Mouse (Mus musculus) heart, embryonic 12.5 days (tissue): ENCODE results near the gene Lhfp. TPM values are rescaled to one million over a fixed set of nuclear protein-coding genes. Genes with fewer than 3 reads are reported as not detected.

Experiments used
- ATAC-seq: fragments of 200-750 bp; cut with Nextera tagmentation; 2 replicates; pipeline ENCODE4 v1.8.0; 2017; ENCODE audit warnings: moderate TSS enrichment, moderate library complexity; ENCODE audit not compliant: insufficient number of reproducible peaks, low FRiP score
- H3K27ac ChIP-seq: fragments of 300-500 bp; sonication (generic); 2 replicates; pipeline ENCODE4 v1.5.1; 2016; ENCODE audit warnings: mild to moderate bottlenecking, moderate library complexity; ENCODE audit not compliant: poor library complexity, severe bottlenecking
- H3K27me3 ChIP-seq: fragments of 300-500 bp; sonication (generic); replicated peaks from 2 replicates; pipeline ENCODE4 v1.6.1; 2016; ENCODE audit warnings: mild to moderate bottlenecking, moderate library complexity
- H3K36me3 ChIP-seq: fragments of 300-500 bp; sonication (generic); 2 replicates; pipeline ENCODE4 v1.6.1; 2016; ENCODE audit warnings: mild to moderate bottlenecking, moderate library complexity
- H3K4me1 ChIP-seq: fragments of 300-500 bp; sonication (generic); replicated peaks from 2 replicates; pipeline ENCODE4 v1.6.1; 2016; ENCODE audit warnings: mild to moderate bottlenecking
- H3K4me2 ChIP-seq: fragments of 300-500 bp; sonication (generic); 2 replicates; pipeline ENCODE4 v1.6.1; 2016; ENCODE audit warnings: mild to moderate bottlenecking, moderate library complexity
- H3K4me3 ChIP-seq: fragments of 300-500 bp; sonication (generic); 2 replicates; pipeline ENCODE4 v1.5.1; 2016; ENCODE audit warnings: mild to moderate bottlenecking
- H3K9ac ChIP-seq: fragments of 300-500 bp; sonication (generic); 2 replicates; pipeline ENCODE4 v1.6.1; 2016; ENCODE audit warnings: mild to moderate bottlenecking, moderate library complexity
- H3K9me3 ChIP-seq: fragments of 300-500 bp; sonication (generic); replicated peaks from 2 replicates; pipeline ENCODE4 v1.6.1; 2016; ENCODE audit warnings: mild to moderate bottlenecking, moderate library complexity
- WGBS: fragments of 180-500 bp; shearing (Covaris S2); methylation state at CpG from one replicate; pipeline ENCODE4 v1.1.7; 2016; 5-methylcytosine and 5-hydroxymethylcytosine counted together
- polyA plus RNA-seq: library from polyadenylated mRNA; unstranded; fragments of >200 nt; fragmentation: Nextera tagmentation; extraction: Ambion mirVana; gene quantifications from 2 replicates; pipeline ENCODE4 v1.2.1, GENCODE M21; 2016

Lhfp gene
- polyA plus RNA-seq, 1 experiment from 2014 or later, result 84.9 TPM

GRCm38 (mm10) chr3:53292474-53292873 is 251.1 kb downstream of the Lhfp start:
- ATAC-seq, result no peak
- no peaks in the 10 kb centered on the region for H3K27me3 ChIP-seq
- H3K36me3 ChIP-seq, result no peaks in the 10 kb centered on the region
- peaks cover 4% of the 10 kb centered on the region; the same call in 1 of the 2 replicates for H3K9me3 ChIP-seq
- H3K4me1 ChIP-seq, result 0 out of 2 replicates have a peak, but pooled peaks cover 3% of the 10 kb centered on the region
- no peak overlapping the region for H3K4me3 ChIP-seq
- no peak overlapping the region for H3K4me2 ChIP-seq
- no peak overlapping the region for H3K9ac ChIP-seq
- 66% methylated on average over 3 of the region's 3 CpGs for WGBS
- no peak overlapping the region for H3K27ac ChIP-seq

DNA sequence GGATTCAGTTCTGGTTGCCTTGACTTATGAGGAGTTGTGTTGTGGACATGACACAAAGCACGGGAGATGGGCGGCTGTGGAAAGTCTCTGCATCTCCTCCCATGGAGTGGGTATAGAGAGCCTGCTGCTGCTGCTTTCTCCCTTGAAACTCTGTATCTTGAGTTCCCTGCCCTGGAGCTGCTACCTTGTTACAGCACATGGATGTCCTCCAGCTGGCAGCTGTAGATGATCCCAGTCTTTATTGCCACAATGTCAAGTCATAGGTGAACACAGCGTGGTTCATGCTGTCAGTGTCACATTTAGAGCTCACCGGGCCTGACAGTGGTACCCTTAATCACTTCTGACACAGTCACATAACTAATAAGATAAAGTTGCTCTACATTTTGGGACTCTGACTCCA is 251.7 kb downstream of the Lhfp start:
- ATAC-seq, result no peak
- WGBS, result 79% methylated on average over 4 of the region's 4 CpGs

DNA sequence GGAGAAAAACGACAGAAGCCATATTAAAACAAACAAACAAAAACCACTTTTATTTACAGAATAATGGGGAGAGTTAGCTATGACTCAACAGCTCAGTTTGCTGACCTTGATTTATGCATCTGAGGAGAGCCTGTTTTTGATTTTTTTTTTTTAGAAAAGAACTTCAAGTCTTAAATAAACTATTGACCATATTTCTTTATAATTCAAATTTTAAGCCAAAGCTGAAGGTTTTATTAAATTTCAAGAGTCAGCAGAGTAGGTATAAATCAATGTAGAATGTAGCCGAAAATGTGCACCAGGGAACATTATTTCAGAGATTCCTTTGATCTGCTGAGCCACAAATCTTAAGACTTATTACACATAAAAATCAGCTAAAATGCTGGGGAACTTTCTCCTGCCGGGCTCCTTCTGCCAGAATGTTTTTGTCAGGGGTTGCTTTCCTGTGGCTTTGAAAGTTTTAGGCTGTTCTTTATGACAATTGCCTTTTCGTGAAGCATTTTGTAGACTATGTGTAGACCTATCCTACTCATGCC is 252.6 kb downstream of the Lhfp start:
- H3K36me3 ChIP-seq, result no peaks in the 10 kb centered on the region
- no peak overlapping the region for H3K9ac ChIP-seq
- 73% methylated on average over 4 of the region's 4 CpGs for WGBS
- no peak overlapping the region for H3K4me2 ChIP-seq
- no peaks in the 10 kb centered on the region for H3K27me3 ChIP-seq
- H3K27ac ChIP-seq, result no peak overlapping the region
- no peak for ATAC-seq
- H3K9me3 ChIP-seq, result peaks cover 4% of the 10 kb centered on the region; the same call in 1 of the 2 replicates
- 0 out of 2 replicates have a peak, but pooled peaks cover 3% of the 10 kb centered on the region for H3K4me1 ChIP-seq
- H3K4me3 ChIP-seq, result no peak overlapping the region

More for the DNA sequence above, 251.7 kb downstream of the Lhfp start:
- Histone ChIP-seq H3K4me3 (no peak overlapping the region), H3K27me3 (no peaks in the 10 kb centered on the region), H3K9me3 (peaks cover 4% of the 10 kb centered on the region; the same call in 1 of the 2 replicates), H3K36me3 (no peaks in the 10 kb centered on the region), H3K9ac (no peak overlapping the region), H3K4me2 (no peak overlapping the region), H3K4me1 (0 out of 2 replicates have a peak, but pooled peaks cover 3% of the 10 kb centered on the region), H3K27ac (no peak overlapping the region)

DNA sequence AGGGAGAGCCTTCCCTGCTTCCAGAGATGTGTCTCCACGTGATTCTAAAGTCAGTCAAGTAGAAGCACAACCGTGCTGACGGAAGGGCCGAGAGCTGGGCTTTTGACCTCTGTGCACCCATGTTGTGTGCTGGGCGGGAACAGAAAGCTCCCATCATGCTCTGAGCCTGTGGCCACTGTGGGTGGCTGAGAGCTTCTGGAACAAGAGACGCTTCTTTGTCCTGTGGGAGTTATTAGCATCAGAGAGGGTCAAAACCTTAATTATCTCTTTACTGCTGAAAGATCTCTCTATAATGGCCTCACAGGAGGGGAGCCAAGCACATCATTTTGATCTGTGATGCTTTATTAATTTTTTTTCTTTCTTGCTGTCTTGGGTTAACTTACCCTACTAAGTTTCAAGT is 253.5 kb downstream of the Lhfp start:
- Histone ChIP-seq H3K27me3 (no peaks in the 10 kb centered on the region), H3K4me3 (no peak overlapping the region), H3K4me1 (0 out of 2 replicates have a peak, but pooled peaks cover 3% of the 10 kb centered on the region), H3K36me3 (no peaks in the 10 kb centered on the region), H3K4me2 (no peak overlapping the region), H3K9me3 (peaks cover 4% of the 10 kb centered on the region; the same call in 1 of the 2 replicates), H3K9ac (no peak overlapping the region), H3K27ac (no peak overlapping the region)
- 62% methylated on average over 6 of the region's 6 CpGs for WGBS
- no peak for ATAC-seq

DNA sequence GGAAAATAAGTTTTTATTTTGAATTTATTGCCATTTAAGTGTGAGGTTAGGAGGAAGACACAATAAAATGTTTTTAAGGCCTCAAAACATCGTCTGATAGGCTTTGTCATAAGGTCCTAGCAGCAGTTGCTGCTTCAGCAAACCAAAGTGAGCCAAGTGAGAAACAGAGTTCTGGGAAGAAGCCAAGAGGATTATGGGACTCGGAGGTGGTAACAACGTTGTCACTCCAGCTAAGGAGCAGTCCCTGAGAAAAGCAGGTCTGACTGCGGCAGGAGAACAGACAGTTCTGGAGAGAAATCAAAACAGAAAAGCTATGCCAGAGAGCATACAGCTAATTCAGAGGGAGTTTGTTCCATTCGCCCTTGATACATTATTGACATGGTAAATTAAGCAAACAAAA is 260.5 kb downstream of the Lhfp start:
- WGBS, result 73% methylated on average over 5 of the region's 5 CpGs
- no peak overlapping the region for H3K4me3 ChIP-seq

GRCm38 (mm10) chr3:53304123-53304900 is 263.0 kb downstream of the Lhfp start:
- Histone ChIP-seq H3K4me1 (no peaks in the 10 kb centered on the region), H3K4me2 (no peak overlapping the region), H3K27me3 (no peaks in the 10 kb centered on the region), H3K27ac (no peak overlapping the region), H3K9me3 (peaks cover 6% of the 10 kb centered on the region), H3K9ac (no peak overlapping the region), H3K4me3 (no peak overlapping the region), H3K36me3 (no peaks in the 10 kb centered on the region)
- ATAC-seq, result no peak
- 72% methylated on average over 4 of the region's 4 CpGs for WGBS

More for the DNA sequence above, 260.5 kb downstream of the Lhfp start:
- H3K9ac ChIP-seq, result no peak overlapping the region
- ATAC-seq, result no peak
- H3K4me2 ChIP-seq, result no peak overlapping the region
- no peak overlapping the region for H3K27ac ChIP-seq
- H3K27me3 ChIP-seq, result no peaks in the 10 kb centered on the region
- no peaks in the 10 kb centered on the region for H3K36me3 ChIP-seq
- peaks cover 6% of the 10 kb centered on the region for H3K9me3 ChIP-seq
- no peaks in the 10 kb centered on the region for H3K4me1 ChIP-seq

DNA sequence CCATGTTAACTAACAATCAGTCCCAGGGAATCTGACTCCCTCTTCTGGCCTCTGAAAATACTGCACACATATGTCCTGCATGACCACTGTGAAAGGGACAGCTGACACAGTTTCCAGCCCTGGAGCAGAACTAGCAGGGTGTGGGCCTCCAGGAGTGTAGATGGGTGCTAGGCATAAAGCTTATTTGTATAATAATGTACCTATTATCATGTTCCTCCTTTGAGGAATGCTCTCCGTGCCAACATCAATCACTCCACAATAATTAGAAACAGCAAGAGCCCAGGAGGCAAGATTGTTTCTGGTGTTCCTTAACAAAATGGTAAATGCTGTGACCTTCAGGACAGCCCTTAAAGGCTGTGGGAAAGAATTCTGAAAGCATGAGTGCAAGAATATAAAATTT is 264.5 kb downstream of the Lhfp start:
- Histone ChIP-seq H3K4me3 (no peak overlapping the region), H3K27ac (no peak overlapping the region), H3K9ac (no peak overlapping the region), H3K4me2 (no peak overlapping the region), H3K9me3 (peaks cover 6% of the 10 kb centered on the region), H3K27me3 (no peaks in the 10 kb centered on the region), H3K36me3 (no peaks in the 10 kb centered on the region), H3K4me1 (no peaks in the 10 kb centered on the region)
- WGBS, result 93% methylated on average over 1 of the region's 1 CpGs
- no peak for ATAC-seq

- H3K4me2 ChIP-seq, result no peak overlapping the region
- H3K27ac ChIP-seq, result no peak overlapping the region
- WGBS, result 51% methylated on average over 5 of the region's 5 CpGs
- H3K4me3 ChIP-seq, result no peak overlapping the region
- H3K9me3 ChIP-seq, result peaks cover 6% of the 10 kb centered on the region
- H3K9ac ChIP-seq, result no peak overlapping the region
- no peaks in the 10 kb centered on the region for H3K27me3 ChIP-seq
- H3K4me1 ChIP-seq, result no peaks in the 10 kb centered on the region
- no peak for ATAC-seq
- no peaks in the 10 kb centered on the region for H3K36me3 ChIP-seq
These were observed 267.3 kb downstream of the Lhfp start for GRCm38 (mm10) chr3:53308649-53309048.

DNA sequence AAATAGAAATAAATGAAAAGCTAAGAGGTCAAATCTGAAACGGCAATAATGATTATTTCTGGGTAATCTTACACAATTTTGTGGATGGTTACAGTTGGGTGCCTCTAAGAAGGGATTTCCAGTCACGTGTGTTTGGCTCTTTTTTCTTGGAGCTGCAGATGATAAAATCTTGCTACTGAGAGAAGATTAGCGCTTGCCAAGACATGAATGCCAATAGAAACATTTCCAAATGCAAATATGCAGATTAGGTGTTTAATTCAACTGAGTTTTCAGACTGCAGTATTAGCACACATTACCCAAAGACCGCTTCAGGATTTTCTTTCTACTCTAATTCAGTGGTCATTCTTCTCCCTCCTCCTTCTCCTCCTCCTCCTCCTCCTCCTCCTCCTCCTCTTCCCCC is 268.8 kb downstream of the Lhfp start:
- H3K36me3 ChIP-seq, result no peaks in the 10 kb centered on the region
- no peaks in the 10 kb centered on the region for H3K27me3 ChIP-seq
- H3K9me3 ChIP-seq, result peaks cover 6% of the 10 kb centered on the region
- no peaks in the 10 kb centered on the region for H3K4me1 ChIP-seq
- WGBS, result 63% methylated on average over 4 of the region's 4 CpGs
- H3K27ac ChIP-seq, result no peak overlapping the region
- no peak overlapping the region for H3K4me3 ChIP-seq
- no peak overlapping the region for H3K4me2 ChIP-seq
- no peak overlapping the region for H3K9ac ChIP-seq
- ATAC-seq, result no peak

GRCm38 (mm10) chr3:53310615-53311014 is 269.3 kb downstream of the Lhfp start:
- ATAC-seq, result no peak
- Histone ChIP-seq H3K9ac (no peak overlapping the region), H3K27me3 (no peaks in the 10 kb centered on the region), H3K4me2 (no peak overlapping the region), H3K4me1 (no peaks in the 10 kb centered on the region), H3K4me3 (no peak overlapping the region), H3K9me3 (peaks cover 4% of the 10 kb centered on the region), H3K36me3 (no peaks in the 10 kb centered on the region), H3K27ac (no peak overlapping the region)
- 89% methylated on average over 2 of the region's 2 CpGs for WGBS
